Mouse (Mus musculus): ENCODE results near the gene Gad1.

Gad1 gene

GRCm38 (mm10) chr2:70629921-70630320 is 77.0 kb downstream of the Gad1 start:
- no peak for DNase-seq

- DNase-seq, result no peak
Observed at GRCm38 (mm10) chr2:70631321-70631720, 78.4 kb downstream of the Gad1 start.

GRCm38 (mm10) chr2:70632412-70632811 is 79.5 kb downstream of the Gad1 start:
- no peak for DNase-seq

- no peak for DNase-seq
Observed at GRCm38 (mm10) chr2:70634028-70634690, 81.3 kb downstream of the Gad1 start.

- no peak for DNase-seq
Observed at GRCm38 (mm10) chr2:70640968-70641367, 88.1 kb downstream of the Gad1 start.

- peak; percentile 23 for DNase-seq
Observed at GRCm38 (mm10) chr2:70642971-70643565, 90.2 kb downstream of the Gad1 start.

- no peak for DNase-seq
Observed at GRCm38 (mm10) chr2:70645266-70645780, 92.5 kb downstream of the Gad1 start.

GRCm38 (mm10) chr2:70647681-70648080 is 94.8 kb downstream of the Gad1 start:
- DNase-seq, result no peak

GRCm38 (mm10) chr2:70648271-70648670 is 95.4 kb downstream of the Gad1 start:
- DNase-seq, result no peak

- no peak for DNase-seq
Observed at GRCm38 (mm10) chr2:70649471-70649870, 96.6 kb downstream of the Gad1 start.

Data from lung, postnatal 10 days (tissue).